Mouse (Mus musculus): ENCODE data around the gene C6. TPM values are rescaled to one million over a fixed set of nuclear protein-coding genes. Genes with fewer than 3 reads are reported as not detected.

C6 gene
- polyA plus RNA-seq (2014; fragmentation: Nextera tagmentation; extraction: Ambion mirVana) = not detected in 2 replicates

DNA sequence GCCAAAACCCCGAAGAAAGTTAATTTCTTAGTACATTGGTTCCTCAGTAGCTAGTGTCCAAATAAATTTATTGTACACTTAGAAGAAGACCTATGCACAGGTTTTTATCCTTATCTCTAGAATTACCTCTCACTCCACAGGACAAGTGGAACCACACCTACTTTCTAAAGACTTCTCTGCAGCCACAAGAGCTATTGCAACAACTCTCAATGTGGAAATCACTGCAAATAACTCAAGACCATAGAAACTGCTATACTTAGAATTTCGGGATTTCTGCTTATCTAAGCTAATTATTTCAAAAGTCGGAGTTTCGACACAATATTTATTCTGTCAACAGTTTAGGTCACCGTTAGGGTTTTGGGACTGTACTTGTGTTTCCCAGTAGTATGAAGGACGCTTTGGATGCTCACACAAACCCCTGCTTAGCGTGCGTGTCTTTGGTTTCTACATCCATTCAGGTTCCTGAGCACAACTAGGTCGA lies at the start of gene C6:
C6 (plus strand) TSS at position 346 of the 481 bp plus-strand sequence.
- no peak for ATAC-seq (ENCODE audit: insufficient number of reproducible peaks, insufficient read depth, low FRiP score, low read depth)
- 85% methylated on average over 9 of the region's 9 CpGs for WGBS

DNA sequence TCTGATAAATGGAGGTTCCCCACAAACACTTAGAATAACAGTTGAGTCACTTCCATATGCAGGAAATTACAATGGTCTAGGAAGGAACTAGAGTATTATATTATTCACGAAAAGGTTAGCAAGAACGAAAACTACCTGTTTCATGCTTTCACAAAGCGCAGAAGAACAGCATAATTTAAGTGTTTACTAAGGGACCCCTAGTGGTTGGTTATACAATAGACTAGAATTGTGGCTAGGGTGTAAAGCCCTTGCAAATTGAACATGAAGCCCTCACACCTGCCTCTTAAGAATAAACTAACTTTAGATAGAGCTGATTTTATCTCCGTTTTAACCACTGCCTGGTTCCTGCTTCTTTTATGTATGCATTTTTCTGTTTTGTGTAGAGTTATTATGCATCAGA lies 29.4 kb upstream of the C6 start:
- H3K27me3 ChIP-seq (ENCODE audit: control insufficient read depth, insufficient read depth, low read length) = no peaks in the 10 kb centered on the region
- H3K9me3 ChIP-seq (ENCODE audit: control insufficient read depth, low read length) = 0 out of 2 replicates have a peak, but pooled peaks cover 9% of the 10 kb centered on the region
- H3K9ac ChIP-seq (ENCODE audit: low read length) = no peak overlapping the region
- 69% methylated on average over 4 of the region's 4 CpGs for WGBS
- no peak overlapping the region for H3K4me3 ChIP-seq (ENCODE audit: control insufficient read depth in 1 of 2, insufficient read depth in 1 of 2, low read depth in 1 of 2, low read length in 2 of 2)
- no peak overlapping the region for H3K27ac ChIP-seq (replicated peaks in 1 of 2; ENCODE audit: control insufficient read depth in 1 of 2, insufficient read depth in 1 of 2, low read depth in 2 of 2, low read length in 2 of 2)
- no peaks in the 10 kb centered on the region for H3K36me3 ChIP-seq (ENCODE audit: control insufficient read depth, insufficient read depth, low read length)
- no peaks in the 10 kb centered on the region for H3K4me1 ChIP-seq (ENCODE audit: control insufficient read depth in 2 of 2, insufficient read depth in 2 of 2, low read length in 2 of 2)
- no peak for ATAC-seq (ENCODE audit: insufficient number of reproducible peaks, insufficient read depth, low FRiP score, low read depth)
- H3K4me2 ChIP-seq (ENCODE audit: low read length) = no peak overlapping the region

More for the DNA sequence above, at the start of gene C6:
- no peaks in the 10 kb centered on the region for H3K9me3 ChIP-seq (ENCODE audit: control insufficient read depth, low read length)
- no peaks in the 10 kb centered on the region for H3K36me3 ChIP-seq (ENCODE audit: control insufficient read depth, insufficient read depth, low read length)
- no peak within 1 kb of the TSS for H3K27ac ChIP-seq (replicated peaks in 1 of 2; ENCODE audit: control insufficient read depth in 1 of 2, insufficient read depth in 1 of 2, low read depth in 2 of 2, low read length in 2 of 2)
- no peak within 1 kb of the TSS for H3K4me3 ChIP-seq (ENCODE audit: control insufficient read depth in 1 of 2, insufficient read depth in 1 of 2, low read depth in 1 of 2, low read length in 2 of 2)
- H3K9ac ChIP-seq (ENCODE audit: low read length) = no peak within 1 kb of the TSS
- no peak within 1 kb of the TSS for H3K4me2 ChIP-seq (ENCODE audit: low read length)
- no peaks in the 10 kb centered on the region for H3K4me1 ChIP-seq (ENCODE audit: control insufficient read depth in 2 of 2, insufficient read depth in 2 of 2, low read length in 2 of 2)
- no peaks in the 10 kb centered on the region for H3K27me3 ChIP-seq (ENCODE audit: control insufficient read depth, insufficient read depth, low read length)

DNA sequence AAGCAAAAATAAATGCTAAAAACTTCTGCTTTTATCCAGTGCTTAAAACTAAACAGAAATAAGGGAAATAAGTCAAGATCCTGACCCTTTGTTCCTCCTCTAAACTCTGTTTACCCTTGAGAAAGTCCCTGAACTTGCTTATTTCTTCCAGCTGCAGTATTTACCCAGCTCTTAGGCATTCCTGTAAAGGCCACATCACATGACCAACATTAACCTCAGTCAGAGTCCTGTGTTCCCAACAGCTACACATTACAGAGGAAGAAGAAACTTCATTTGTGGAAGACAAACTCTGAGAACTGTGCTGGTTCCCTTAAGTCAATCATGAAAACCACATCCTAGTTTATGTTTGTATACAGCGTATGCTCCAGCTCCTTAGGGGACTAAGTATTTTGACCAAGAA lies 7.2 kb downstream of the C6 start:
- Histone ChIP-seq H3K9me3 (ENCODE audit: control insufficient read depth, low read length) (no peaks in the 10 kb centered on the region), H3K4me1 (ENCODE audit: control insufficient read depth in 2 of 2, insufficient read depth in 2 of 2, low read length in 2 of 2) (no peaks in the 10 kb centered on the region), H3K27ac (replicated peaks in 1 of 2; ENCODE audit: control insufficient read depth in 1 of 2, insufficient read depth in 1 of 2, low read depth in 2 of 2, low read length in 2 of 2) (no peak overlapping the region), H3K4me3 (ENCODE audit: control insufficient read depth in 1 of 2, insufficient read depth in 1 of 2, low read depth in 1 of 2, low read length in 2 of 2) (no peak overlapping the region), H3K36me3 (ENCODE audit: control insufficient read depth, insufficient read depth, low read length) (no peaks in the 10 kb centered on the region), H3K9ac (ENCODE audit: low read length) (no peak overlapping the region), H3K4me2 (ENCODE audit: low read length) (no peak overlapping the region), H3K27me3 (ENCODE audit: control insufficient read depth, insufficient read depth, low read length) (no peaks in the 10 kb centered on the region)
- ATAC-seq (ENCODE audit: insufficient number of reproducible peaks, insufficient read depth, low FRiP score, low read depth) = no peak
- 90% methylated on average over 1 of the region's 1 CpGs for WGBS

DNA sequence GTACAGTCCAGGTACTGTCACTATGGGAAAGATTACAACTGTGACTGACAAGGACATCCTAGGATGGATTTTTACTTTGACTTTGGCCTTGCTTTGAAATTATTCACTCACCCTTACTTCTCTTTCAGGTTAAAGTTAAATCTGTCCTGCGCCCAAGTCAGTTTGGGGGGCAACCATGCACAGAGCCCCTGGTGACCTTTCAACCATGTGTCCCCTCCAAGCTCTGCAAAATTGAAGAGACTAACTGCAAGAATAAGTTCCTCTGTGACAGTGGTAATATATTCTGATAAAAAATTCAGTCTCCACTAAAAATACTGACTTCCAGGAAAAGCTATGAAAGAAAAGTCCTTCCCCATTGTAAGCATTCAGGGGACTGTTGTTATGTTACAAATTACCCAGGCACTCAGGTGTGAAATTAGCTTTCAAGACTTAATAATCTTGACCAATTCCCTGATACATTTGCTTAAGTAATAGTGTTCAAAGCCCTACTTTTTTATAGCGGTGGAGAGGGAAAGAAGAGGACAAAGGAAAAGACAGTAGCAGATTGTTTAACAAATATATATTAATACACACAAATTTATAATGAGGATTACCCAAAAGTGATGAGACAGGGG lies 8.1 kb downstream of the C6 start:
- Histone ChIP-seq H3K36me3 (ENCODE audit: control insufficient read depth, insufficient read depth, low read length) (no peaks in the 10 kb centered on the region), H3K4me2 (ENCODE audit: low read length) (no peak overlapping the region), H3K27ac (replicated peaks in 1 of 2; ENCODE audit: control insufficient read depth in 1 of 2, insufficient read depth in 1 of 2, low read depth in 2 of 2, low read length in 2 of 2) (no peak overlapping the region), H3K27me3 (ENCODE audit: control insufficient read depth, insufficient read depth, low read length) (no peaks in the 10 kb centered on the region), H3K9ac (ENCODE audit: low read length) (no peak overlapping the region), H3K9me3 (ENCODE audit: control insufficient read depth, low read length) (no peaks in the 10 kb centered on the region), H3K4me3 (ENCODE audit: control insufficient read depth in 1 of 2, insufficient read depth in 1 of 2, low read depth in 1 of 2, low read length in 2 of 2) (no peak overlapping the region), H3K4me1 (ENCODE audit: control insufficient read depth in 2 of 2, insufficient read depth in 2 of 2, low read length in 2 of 2) (no peaks in the 10 kb centered on the region)
- ATAC-seq (ENCODE audit: insufficient number of reproducible peaks, insufficient read depth, low FRiP score, low read depth) = no peak
- WGBS = 77% methylated on average over 2 of the region's 2 CpGs

DNA sequence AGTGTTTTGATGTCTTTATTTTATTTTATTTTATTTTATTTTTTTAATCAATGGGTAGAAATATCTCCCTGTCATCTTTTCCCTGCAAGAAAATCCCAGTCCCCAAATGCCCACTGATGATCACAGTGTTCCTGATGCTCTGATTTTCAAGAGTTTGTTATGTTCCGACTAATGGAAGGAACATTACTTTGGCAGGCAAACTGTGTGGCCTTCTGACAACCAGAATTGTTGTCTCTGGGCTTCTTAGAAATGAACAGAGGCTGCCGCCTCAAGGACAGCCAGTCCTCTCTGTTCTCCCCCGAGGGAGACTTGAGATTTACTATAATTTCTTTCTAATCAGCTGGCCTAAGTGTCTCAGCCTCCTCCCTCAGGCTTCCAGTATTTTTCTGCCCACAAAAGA lies 20.7 kb downstream of the C6 start:
- Histone ChIP-seq H3K36me3 (ENCODE audit: control insufficient read depth, insufficient read depth, low read length) (no peaks in the 10 kb centered on the region), H3K4me3 (ENCODE audit: control insufficient read depth in 1 of 2, insufficient read depth in 1 of 2, low read depth in 1 of 2, low read length in 2 of 2) (no peak overlapping the region), H3K9ac (ENCODE audit: low read length) (no peak overlapping the region), H3K4me1 (ENCODE audit: control insufficient read depth in 2 of 2, insufficient read depth in 2 of 2, low read length in 2 of 2) (no peaks in the 10 kb centered on the region), H3K27me3 (ENCODE audit: control insufficient read depth, insufficient read depth, low read length) (no peaks in the 10 kb centered on the region), H3K9me3 (ENCODE audit: control insufficient read depth, low read length) (no peaks in the 10 kb centered on the region), H3K27ac (replicated peaks in 1 of 2; ENCODE audit: control insufficient read depth in 1 of 2, insufficient read depth in 1 of 2, low read depth in 2 of 2, low read length in 2 of 2) (no peak overlapping the region), H3K4me2 (ENCODE audit: low read length) (no peak overlapping the region)
- WGBS = 79% methylated on average over 3 of the region's 3 CpGs
- no peak for ATAC-seq (ENCODE audit: insufficient number of reproducible peaks, insufficient read depth, low FRiP score, low read depth)

DNA sequence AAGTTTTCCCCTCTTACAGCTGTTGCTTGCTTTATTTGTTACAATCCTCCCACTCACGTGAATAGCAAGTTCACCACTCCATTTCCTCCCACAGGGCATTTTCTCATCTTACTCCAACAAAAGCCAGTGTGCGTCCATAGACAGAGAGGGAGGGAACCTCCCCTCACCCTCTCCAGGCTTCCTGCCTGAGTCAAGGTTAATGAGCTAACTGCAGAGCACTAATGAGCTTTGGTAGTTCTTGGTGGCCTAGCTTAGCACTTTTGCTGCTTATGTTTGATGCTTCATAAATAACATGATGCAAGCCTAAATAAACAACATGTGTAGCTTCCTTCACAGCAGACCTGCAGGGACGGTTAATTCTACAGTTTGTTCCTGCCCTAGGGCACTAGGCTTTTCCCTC lies 63.4 kb downstream of the C6 start:
- Histone ChIP-seq H3K9me3 (ENCODE audit: control insufficient read depth, low read length) (no peaks in the 10 kb centered on the region), H3K9ac (ENCODE audit: low read length) (no peak overlapping the region), H3K27ac (replicated peaks in 1 of 2; ENCODE audit: control insufficient read depth in 1 of 2, insufficient read depth in 1 of 2, low read depth in 2 of 2, low read length in 2 of 2) (no peak overlapping the region), H3K4me3 (ENCODE audit: control insufficient read depth in 1 of 2, insufficient read depth in 1 of 2, low read depth in 1 of 2, low read length in 2 of 2) (no peak overlapping the region), H3K36me3 (ENCODE audit: control insufficient read depth, insufficient read depth, low read length) (no peaks in the 10 kb centered on the region), H3K4me1 (ENCODE audit: control insufficient read depth in 2 of 2, insufficient read depth in 2 of 2, low read length in 2 of 2) (no peaks in the 10 kb centered on the region), H3K4me2 (ENCODE audit: low read length) (no peak overlapping the region), H3K27me3 (ENCODE audit: control insufficient read depth, insufficient read depth, low read length) (no peaks in the 10 kb centered on the region)
- no peak for ATAC-seq (ENCODE audit: insufficient number of reproducible peaks, insufficient read depth, low FRiP score, low read depth)
- WGBS = 52% methylated on average over 3 of the region's 3 CpGs

DNA sequence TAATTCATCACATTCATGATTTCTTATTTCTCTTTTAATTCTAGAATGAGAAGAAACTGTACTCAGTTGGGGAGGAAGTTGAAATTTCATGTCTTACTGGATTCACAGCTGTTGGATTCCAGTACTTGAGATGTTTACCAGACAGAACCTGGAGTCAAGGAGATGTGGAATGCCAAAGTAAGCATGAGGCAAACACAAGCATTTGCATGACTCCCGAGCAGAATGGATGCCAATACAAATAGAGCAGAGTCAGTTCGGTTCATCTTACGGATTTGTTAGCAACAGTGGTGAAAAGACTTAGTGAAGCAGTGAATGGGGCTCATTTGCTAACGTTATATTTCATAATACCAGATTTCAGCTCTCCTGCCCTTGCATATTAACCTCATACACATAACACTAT lies 69.9 kb downstream of the C6 start:
- 60% methylated on average over 4 of the region's 4 CpGs for WGBS
- ATAC-seq (ENCODE audit: insufficient number of reproducible peaks, insufficient read depth, low FRiP score, low read depth) = no peak
- H3K4me1 ChIP-seq (ENCODE audit: control insufficient read depth in 2 of 2, insufficient read depth in 2 of 2, low read length in 2 of 2) = no peaks in the 10 kb centered on the region

DNA sequence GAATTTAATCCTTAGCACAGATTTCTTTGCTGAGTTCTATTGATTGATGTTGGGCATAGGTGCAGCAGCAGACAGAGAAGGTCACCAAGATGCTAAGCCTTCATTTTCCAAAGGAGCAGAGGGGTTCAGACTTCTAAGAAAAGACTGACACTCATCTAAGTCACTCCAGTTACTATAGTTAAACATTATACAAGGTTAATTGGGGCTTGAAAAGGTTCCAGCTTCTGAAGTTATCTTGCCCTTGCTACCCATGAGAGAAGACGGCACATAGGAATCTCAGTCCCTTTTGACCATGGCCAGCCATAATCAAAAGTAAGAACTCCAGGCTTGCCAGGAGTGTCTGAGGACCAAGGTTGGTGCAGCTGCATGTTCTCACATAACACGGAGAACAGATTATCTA lies 77.3 kb downstream of the C6 start:
- Histone ChIP-seq H3K27ac (replicated peaks in 1 of 2; ENCODE audit: control insufficient read depth in 1 of 2, insufficient read depth in 1 of 2, low read depth in 2 of 2, low read length in 2 of 2) (no peak overlapping the region), H3K9ac (ENCODE audit: low read length) (no peak overlapping the region), H3K4me2 (ENCODE audit: low read length) (no peak overlapping the region), H3K9me3 (ENCODE audit: control insufficient read depth, low read length) (no peaks in the 10 kb centered on the region), H3K27me3 (ENCODE audit: control insufficient read depth, insufficient read depth, low read length) (no peaks in the 10 kb centered on the region), H3K4me1 (ENCODE audit: control insufficient read depth in 2 of 2, insufficient read depth in 2 of 2, low read length in 2 of 2) (no peaks in the 10 kb centered on the region), H3K4me3 (ENCODE audit: control insufficient read depth in 1 of 2, insufficient read depth in 1 of 2, low read depth in 1 of 2, low read length in 2 of 2) (no peak overlapping the region), H3K36me3 (ENCODE audit: control insufficient read depth, insufficient read depth, low read length) (no peaks in the 10 kb centered on the region)
- 78% methylated on average over 2 of the region's 2 CpGs for WGBS
- no peak for ATAC-seq (ENCODE audit: insufficient number of reproducible peaks, insufficient read depth, low FRiP score, low read depth)

More for the DNA sequence above, 69.9 kb downstream of the C6 start:
- no peak overlapping the region for H3K4me2 ChIP-seq (ENCODE audit: low read length)
- H3K4me3 ChIP-seq (ENCODE audit: control insufficient read depth in 1 of 2, insufficient read depth in 1 of 2, low read depth in 1 of 2, low read length in 2 of 2) = no peak overlapping the region
- no peak overlapping the region for H3K9ac ChIP-seq (ENCODE audit: low read length)
- no peak overlapping the region for H3K27ac ChIP-seq (replicated peaks in 1 of 2; ENCODE audit: control insufficient read depth in 1 of 2, insufficient read depth in 1 of 2, low read depth in 2 of 2, low read length in 2 of 2)
- no peaks in the 10 kb centered on the region for H3K36me3 ChIP-seq (ENCODE audit: control insufficient read depth, insufficient read depth, low read length)
- no peaks in the 10 kb centered on the region for H3K9me3 ChIP-seq (ENCODE audit: control insufficient read depth, low read length)
- no peaks in the 10 kb centered on the region for H3K27me3 ChIP-seq (ENCODE audit: control insufficient read depth, insufficient read depth, low read length)
